Mouse (Mus musculus) MEL (cell line): ENCODE data around the gene Dhrs7b. TPM values are rescaled to one million over a fixed set of nuclear protein-coding genes. Genes with fewer than 3 reads are reported as not detected.

Source experiments
- DNase-seq: peaks from one replicate; pipeline ENCODE4 v3.0.0; 2011; ENCODE audit warnings: low read depth, low spot score
- H3K27ac ChIP-seq: 2 replicates; pipeline ENCODE4 v1.5.1; 2012; ENCODE audit warnings: low read depth, mild to moderate bottlenecking, control low read depth, low read length, moderate library complexity; ENCODE audit not compliant: control insufficient read depth
- H3K27me3 ChIP-seq, 2 experiments: fragments of 150-350 bp in 1 of 2; sonication (generic) in 1 of 2; 2 replicates each; pipeline ENCODE4 v1.6.1; 2012; ENCODE audit warnings: low read length in 2 of 2, mild to moderate bottlenecking in 2 of 2, improper control_type of control experiment in 1 of 2, moderate library complexity in 1 of 2; ENCODE audit not compliant: insufficient read depth in 2 of 2, control insufficient read depth in 1 of 2
- H3K36me3 ChIP-seq, 2 experiments: 2 replicates each; pipeline ENCODE4 v1.6.1; 2012 to 2014; ENCODE audit warnings: low read length in 2 of 2, improper control_type of control experiment in 1 of 2, inconsistent platforms in 1 of 2, mild to moderate bottlenecking in 1 of 2; ENCODE audit not compliant: insufficient read depth in 2 of 2, control insufficient read depth in 1 of 2
- H3K4me1 ChIP-seq, 2 experiments: fragments of 150-350 bp in 1 of 2; sonication (generic) in 1 of 2; 2 replicates each; pipeline ENCODE4 v1.6.1; 2012; ENCODE audit warnings: low read length in 2 of 2, improper control_type of control experiment in 1 of 2, mild to moderate bottlenecking in 1 of 2; ENCODE audit not compliant: insufficient read depth in 2 of 2, control insufficient read depth in 1 of 2
- H3K4me3 ChIP-seq, 2 experiments: fragments of 150-350 bp in 1 of 2; sonication (generic) in 1 of 2; 2 replicates each; pipeline ENCODE4 v1.5.1; 2012; ENCODE audit warnings: low read depth in 2 of 2, low read length in 2 of 2, mild to moderate bottlenecking in 2 of 2, moderate library complexity in 2 of 2, control low read depth in 1 of 2, improper control_type of control experiment in 1 of 2; ENCODE audit not compliant: control insufficient read depth in 1 of 2, insufficient read depth in 1 of 2
- H3K79me2 ChIP-seq: 2 replicates; pipeline ENCODE4 v1.6.1; 2012; ENCODE audit warnings: mild to moderate bottlenecking, low read length, moderate library complexity; ENCODE audit not compliant: control insufficient read depth, poor library complexity, insufficient read depth
- H3K9ac ChIP-seq: 2 replicates; pipeline ENCODE4 v1.6.1; 2012; ENCODE audit warnings: low read depth, mild to moderate bottlenecking, control low read depth, low read length, moderate library complexity; ENCODE audit not compliant: control insufficient read depth, poor library complexity, severe bottlenecking
- H3K9me3 ChIP-seq: fragments of 150-350 bp; sonication (generic); replicated peaks from 2 replicates; pipeline ENCODE4 v1.6.1; 2012; ENCODE audit warnings: mild to moderate bottlenecking, low read length, improper control_type of control experiment, moderate library complexity; ENCODE audit not compliant: insufficient read depth
- CHD2 ChIP-seq: IDR thresholded peaks from 2 replicates; pipeline ENCODE4 v1.6.1; 2011; ENCODE audit warnings: low read length, improper control_type of control experiment
- CTCF ChIP-seq, 3 experiments: IDR thresholded peaks in 2 of 3; conservative IDR thresholded peaks in 1 of 3; 2 replicates each; pipeline ENCODE4 v1.5.1; 2011 to 2012; ENCODE audit warnings: low read length in 3 of 3, low read depth in 2 of 3, mild to moderate bottlenecking in 2 of 3, improper control_type of control experiment in 1 of 3, inconsistent platforms in 1 of 3, mixed read lengths in 1 of 3, moderate library complexity in 1 of 3; ENCODE audit not compliant: control insufficient read depth in 1 of 3, insufficient read depth in 1 of 3, poor library complexity in 1 of 3, severe bottlenecking in 1 of 3
- ELF1 ChIP-seq: IDR thresholded peaks from 2 replicates; pipeline ENCODE4 v1.6.1; 2014; ENCODE audit warnings: low read depth, mild to moderate bottlenecking, inconsistent platforms, low read length, improper control_type of control experiment, moderate library complexity
- ETS1 ChIP-seq: IDR thresholded peaks from 2 replicates; pipeline ENCODE4 v1.6.1; 2012; ENCODE audit warnings: low read depth, mild to moderate bottlenecking, inconsistent platforms, low read length, improper control_type of control experiment, moderate library complexity
- GATA1 ChIP-seq: IDR thresholded peaks from 2 replicates; pipeline ENCODE4 v1.6.1; 2011; ENCODE audit warnings: low read depth, low read length, improper control_type of control experiment
- HCFC1 ChIP-seq: IDR thresholded peaks from 2 replicates; pipeline ENCODE4 v1.6.1; 2012; ENCODE audit warnings: low read depth, mild to moderate bottlenecking, inconsistent platforms, low read length, improper control_type of control experiment, moderate library complexity
- MAX ChIP-seq: IDR thresholded peaks from 2 replicates; pipeline ENCODE4 v1.6.1; 2011; ENCODE audit warnings: low read length, improper control_type of control experiment
- MEF2A ChIP-seq: IDR thresholded peaks from 2 replicates; pipeline ENCODE4 v1.6.1; 2014; ENCODE audit warnings: low read depth, mild to moderate bottlenecking, inconsistent platforms, low read length, improper control_type of control experiment; ENCODE audit not compliant: poor library complexity, insufficient replicate concordance, severe bottlenecking; ENCODE audit errors: extremely low read depth
- MXI1 ChIP-seq: IDR thresholded peaks from 2 replicates; pipeline ENCODE4 v1.6.1; 2011; ENCODE audit warnings: mild to moderate bottlenecking, low read depth, low read length, improper control_type of control experiment
- MYC ChIP-seq: IDR thresholded peaks from 2 replicates; pipeline ENCODE4 v1.6.1; 2011; ENCODE audit warnings: low read depth, mild to moderate bottlenecking, low read length, improper control_type of control experiment, moderate library complexity
- POLR2A ChIP-seq, 2 experiments: IDR thresholded peaks; 2 replicates each; pipeline ENCODE4 v1.6.1; 2011 to 2012; ENCODE audit warnings: low read length in 2 of 2, mild to moderate bottlenecking in 2 of 2, control low read depth in 1 of 2, improper control_type of control experiment in 1 of 2, low read depth in 1 of 2, moderate library complexity in 1 of 2; ENCODE audit not compliant: control insufficient read depth in 1 of 2, insufficient read depth in 1 of 2, poor library complexity in 1 of 2
- POLR2AphosphoS2 ChIP-seq: IDR thresholded peaks from 2 replicates; pipeline ENCODE4 v1.6.1; 2011; ENCODE audit warnings: low read length, improper control_type of control experiment
- RAD21 ChIP-seq: IDR thresholded peaks from 2 replicates; pipeline ENCODE4 v1.6.1; 2011; ENCODE audit warnings: mild to moderate bottlenecking, low read depth, low read length, improper control_type of control experiment
- RCOR1 ChIP-seq: IDR thresholded peaks from 2 replicates; pipeline ENCODE4 v1.6.1; 2012; ENCODE audit warnings: low read depth, mild to moderate bottlenecking, inconsistent platforms, low read length, improper control_type of control experiment
- TAL1 ChIP-seq: IDR thresholded peaks from 2 replicates; pipeline ENCODE4 v1.6.1; 2012; ENCODE audit warnings: mild to moderate bottlenecking, inconsistent platforms, low read length, moderate library complexity, mixed read lengths
- TBP ChIP-seq: IDR thresholded peaks from 2 replicates; pipeline ENCODE4 v1.8.0; 2011; ENCODE audit warnings: low read depth, low read length, improper control_type of control experiment
- UBTF ChIP-seq: IDR thresholded peaks from 2 replicates; pipeline ENCODE4 v1.6.1; 2012; ENCODE audit warnings: low read depth, mild to moderate bottlenecking, inconsistent platforms, low read length, improper control_type of control experiment, moderate library complexity, borderline replicate concordance; ENCODE audit not compliant: insufficient read depth
- ZKSCAN1 ChIP-seq: IDR thresholded peaks from 2 replicates; pipeline ENCODE4 v1.6.1; 2012; ENCODE audit warnings: low read depth, mild to moderate bottlenecking, inconsistent platforms, low read length, improper control_type of control experiment, moderate library complexity
- ZMIZ1 ChIP-seq: IDR thresholded peaks from 2 replicates; pipeline ENCODE4 v1.6.1; 2012; ENCODE audit warnings: low read depth, mild to moderate bottlenecking, inconsistent platforms, low read length, improper control_type of control experiment, moderate library complexity
- polyA plus RNA-seq, 2 experiments: library from polyadenylated mRNA; stranded (reverse) in 1 of 2; unstranded in 1 of 2; fragments of >175 nt in 1 of 2; fragments of >200 nt in 1 of 2; gene quantifications; 2 replicates each; pipeline versions ENCODE4 v1.2.1 to v1.2.4; 2012; ENCODE audit warnings: low replicate concordance in 2 of 2, low read depth in 1 of 2; ENCODE audit not compliant: insufficient read length in 2 of 2, insufficient read depth in 1 of 2, missing spikeins in 1 of 2
- total RNA-seq: library from RNA; depleted of rRNA; stranded (reverse); fragments of 300-350 nt; gene quantifications from 2 replicates; pipeline ENCODE4 v1.2.3, GENCODE M21; 2012

The Dhrs7b gene
- total and polyA plus RNA-seq, 3 experiments = 49.5 to 94.7 (median 81.5) TPM

DNA sequence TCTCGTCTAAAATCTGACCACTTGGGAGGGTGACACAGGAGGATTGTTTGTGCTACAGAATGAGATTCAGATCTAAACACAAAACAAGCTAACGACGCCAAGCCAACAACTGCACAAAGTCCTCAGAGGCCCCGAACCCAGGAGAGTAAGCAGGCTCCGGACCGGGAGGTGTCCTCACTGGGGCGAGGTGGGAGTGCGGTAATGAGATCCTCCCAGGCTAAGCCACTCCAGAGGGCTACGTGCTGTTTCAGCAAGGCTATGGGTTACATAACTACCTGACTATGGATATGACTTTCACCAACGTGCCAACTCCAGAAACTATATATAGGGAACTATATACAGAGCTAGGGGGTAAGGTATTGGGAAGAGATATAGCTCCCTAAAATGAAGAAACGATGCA lies 34.1 kb upstream of the Dhrs7b start:
- Histone ChIP-seq H3K9me3 (no peaks in the 10 kb centered on the region), H3K79me2 (no peaks in the 10 kb centered on the region), H3K27ac (no peak overlapping the region), H3K4me3 (no peak overlapping the region), H3K27me3 (no peaks in the 10 kb centered on the region), H3K9ac (no peak overlapping the region), H3K4me1 (no peaks in the 10 kb centered on the region), H3K36me3 (peaks cover 0 to 5% of the 10 kb centered on the region in 2 experiments; a peak in 2 of 4 replicates)
- no peak for DNase-seq
- TF ChIP-seq TAL1 (no peak), HCFC1 (no peak), POLR2A (IDR thresholded peaks at IDR 0.05; ENCODE audit: control insufficient read depth in 1 of 2, insufficient read depth in 1 of 2, low read depth in 1 of 2, low read length in 2 of 2, poor library complexity in 1 of 2) (no peak), ELF1 (no peak), ZMIZ1 (no peak), TBP (no peak), MXI1 (no peak), ZKSCAN1 (no peak), CTCF (IDR thresholded peaks at IDR 0.05 in 2 of 3, conservative IDR thresholded peaks at IDR 0.05 in 1 of 3; ENCODE audit: control insufficient read depth in 1 of 3, insufficient read depth in 1 of 3, low read depth in 2 of 3, low read length in 3 of 3, poor library complexity in 1 of 3, severe bottlenecking in 1 of 3) (no peak), CHD2 (no peak), MAX (no peak), MEF2A (no peak), RAD21 (no peak)

DNA sequence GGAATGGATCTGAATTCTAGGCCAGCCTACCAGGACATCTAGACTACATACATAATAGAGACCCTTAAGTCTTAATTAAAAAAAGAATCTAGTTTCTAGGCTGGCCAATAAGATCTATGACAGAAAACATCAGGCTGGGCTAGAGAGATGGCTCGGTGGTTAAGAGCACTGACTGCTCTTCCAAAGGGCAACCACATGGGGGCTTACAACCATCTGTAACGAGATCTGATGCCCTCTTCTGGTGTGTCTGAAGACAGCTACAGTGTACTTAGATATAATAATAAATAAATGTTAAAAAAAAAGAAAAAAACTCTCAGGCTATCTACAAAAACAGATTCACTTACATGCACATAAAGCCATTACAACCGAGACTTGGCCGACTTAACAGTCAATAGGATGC lies 30.5 kb upstream of the Dhrs7b start:
- no peaks in the 10 kb centered on the region for H3K9me3 ChIP-seq
- H3K79me2 ChIP-seq = no peaks in the 10 kb centered on the region
- no peak overlapping the region for H3K4me3 ChIP-seq
- peak in 1 of 3 experiments; percentile 47; a peak in 2 of 6 replicates for TF ChIP-seq CTCF (IDR thresholded peaks at IDR 0.05 in 2 of 3, conservative IDR thresholded peaks at IDR 0.05 in 1 of 3; ENCODE audit: control insufficient read depth in 1 of 3, insufficient read depth in 1 of 3, low read depth in 2 of 3, low read length in 3 of 3, poor library complexity in 1 of 3, severe bottlenecking in 1 of 3)
- TF ChIP-seq POLR2AphosphoS2 = no peak
- H3K36me3 ChIP-seq = peaks cover 0 to 3% of the 10 kb centered on the region in 2 experiments; a peak in 1 of 4 replicates
- H3K4me1 ChIP-seq = no peaks in the 10 kb centered on the region
- H3K27ac ChIP-seq = no peak overlapping the region
- no peaks in the 10 kb centered on the region for H3K27me3 ChIP-seq
- no peak overlapping the region for H3K9ac ChIP-seq
- DNase-seq = no peak

DNA sequence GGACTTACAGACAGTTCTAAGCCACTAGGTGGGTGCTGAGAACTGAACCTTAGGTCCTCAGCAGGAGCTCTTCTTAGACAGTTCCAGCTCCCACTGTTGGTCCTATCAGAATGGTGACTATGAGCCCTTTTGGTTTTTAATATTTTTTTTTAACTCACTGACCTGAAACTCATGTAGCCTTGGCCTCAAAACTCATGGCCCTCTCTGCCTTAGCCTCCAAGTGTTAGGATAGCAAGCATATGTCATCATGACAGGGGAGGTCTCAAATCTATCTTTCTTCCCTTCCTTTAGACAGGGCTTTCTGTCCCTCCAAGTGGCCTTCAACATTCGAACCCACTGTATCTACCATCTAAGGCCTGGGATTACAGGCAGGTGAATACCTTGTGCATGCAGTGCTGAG lies 29.5 kb upstream of the Dhrs7b start:
- TF ChIP-seq MYC (no peak), UBTF (no peak), POLR2AphosphoS2 (no peak), GATA1 (no peak), HCFC1 (no peak), ZMIZ1 (no peak), ETS1 (no peak), ZKSCAN1 (no peak), RCOR1 (no peak)
- no peak overlapping the region for H3K9ac ChIP-seq
- H3K4me1 ChIP-seq = no peaks in the 10 kb centered on the region
- no peaks in the 10 kb centered on the region for H3K79me2 ChIP-seq
- H3K4me3 ChIP-seq = no peak overlapping the region
- peaks cover 0 to 3% of the 10 kb centered on the region in 2 experiments; a peak in 1 of 4 replicates for H3K36me3 ChIP-seq
- no peaks in the 10 kb centered on the region for H3K9me3 ChIP-seq
- H3K27me3 ChIP-seq = no peaks in the 10 kb centered on the region
- no peak overlapping the region for H3K27ac ChIP-seq
- DNase-seq = no peak
